Mouse (Mus musculus) large intestine, adult 2 months (tissue): ENCODE results near the gene Cdh13. TPM values are rescaled to one million over a fixed set of nuclear protein-coding genes. Genes with fewer than 3 reads are reported as not detected.

ENCODE experiments used
- DNase-seq: peaks from one replicate; pipeline ENCODE4 v3.0.0-alpha.2; 2012; ENCODE audit warnings: low read depth, low spot score
- WGBS: fragments of 180-500 bp; shearing (Covaris S2); methylation state at CpG from one replicate; pipeline ENCODE4 v1.1.7; 2018; 5-methylcytosine and 5-hydroxymethylcytosine counted together
- polyA plus RNA-seq: library from polyadenylated mRNA; depleted of rRNA; stranded (reverse); fragments of >200 nt; gene quantifications from 2 replicates; pipeline ENCODE4 v1.2.3, GENCODE M21; 2012; rRNA removed

The Cdh13 gene
- polyA plus RNA-seq, result 3.6 and 3.7 TPM in 2 replicates

- no peak for DNase-seq
- 3% methylated on average over 33 of the region's 33 CpGs for whole genome bisulfite sequencing
Observed at GRCm38 (mm10) chr8:118283600-118284111, at the start of gene Cdh13. Gene Cdh13, plus strand, starts transcription at chr8:118283733.

DNA sequence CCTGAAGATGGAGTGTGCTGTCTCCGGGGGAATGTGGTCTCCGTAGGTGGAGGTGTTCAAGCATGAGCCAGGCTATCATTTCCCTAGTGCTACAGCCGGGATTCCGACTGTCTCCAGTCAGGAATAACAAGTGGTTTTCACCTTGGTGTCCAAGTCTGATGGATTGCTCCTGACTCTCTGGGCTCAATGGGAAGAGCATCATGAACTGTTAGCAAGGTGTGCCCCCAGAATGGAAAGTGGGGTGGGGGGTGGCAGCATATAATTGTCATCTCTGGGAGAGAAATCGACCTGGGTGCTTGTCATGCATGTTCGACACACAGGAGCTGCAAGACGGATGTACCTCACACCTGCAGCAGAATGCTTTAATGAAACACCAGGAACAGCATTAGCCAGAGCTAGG lies 47.9 kb upstream of the Cdh13 start:
- 93% methylated on average over 7 of the region's 7 CpGs for WGBS
- no peak for DNase-seq

DNA sequence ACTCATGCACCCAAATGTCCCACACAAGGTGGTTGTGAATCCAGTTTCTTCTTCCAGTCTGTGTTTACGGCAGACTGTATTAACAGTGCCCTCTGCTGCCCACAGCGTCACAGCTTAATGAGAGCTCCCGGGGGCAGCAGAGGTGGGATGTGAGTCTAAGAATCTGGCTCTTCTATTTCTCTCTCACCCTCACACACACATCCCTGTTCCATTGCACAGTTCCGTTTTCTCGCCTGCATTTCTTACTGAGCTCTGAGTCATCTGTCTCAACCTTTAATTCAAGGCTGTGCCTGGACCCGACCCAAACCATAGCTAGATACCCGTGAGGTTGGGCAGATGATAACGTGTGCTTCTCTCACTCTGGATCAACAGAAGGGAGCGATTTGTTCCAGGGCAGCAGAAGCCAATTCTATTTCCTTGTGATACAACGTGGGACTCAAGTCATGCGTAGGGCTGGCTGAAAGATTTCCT lies 46.3 kb upstream of the Cdh13 start:
- no peak for DNase-seq
- 64% methylated on average over 11 of the region's 11 CpGs for WGBS

DNA sequence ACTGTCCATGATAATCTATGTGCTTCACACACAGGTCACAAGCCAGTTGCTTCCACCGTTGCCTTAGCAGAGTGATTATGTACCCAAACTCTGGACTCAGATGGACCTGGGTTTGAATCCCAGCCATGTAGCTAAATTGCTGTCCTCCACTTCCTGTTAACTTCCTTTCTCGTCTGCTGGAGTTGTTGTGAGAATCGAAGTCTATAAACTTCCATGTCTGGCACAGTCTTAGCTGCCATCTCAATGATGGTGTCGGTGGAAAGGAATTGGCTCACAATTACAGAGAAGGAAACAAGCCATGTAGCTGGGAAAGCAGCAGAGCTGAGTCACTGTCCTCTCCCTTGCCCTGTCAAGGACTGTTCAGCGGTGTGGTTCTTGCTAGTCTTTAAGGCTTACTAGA lies 45.4 kb upstream of the Cdh13 start:
- no peak for DNase-seq
- 65% methylated on average over 5 of the region's 5 CpGs for WGBS

DNA sequence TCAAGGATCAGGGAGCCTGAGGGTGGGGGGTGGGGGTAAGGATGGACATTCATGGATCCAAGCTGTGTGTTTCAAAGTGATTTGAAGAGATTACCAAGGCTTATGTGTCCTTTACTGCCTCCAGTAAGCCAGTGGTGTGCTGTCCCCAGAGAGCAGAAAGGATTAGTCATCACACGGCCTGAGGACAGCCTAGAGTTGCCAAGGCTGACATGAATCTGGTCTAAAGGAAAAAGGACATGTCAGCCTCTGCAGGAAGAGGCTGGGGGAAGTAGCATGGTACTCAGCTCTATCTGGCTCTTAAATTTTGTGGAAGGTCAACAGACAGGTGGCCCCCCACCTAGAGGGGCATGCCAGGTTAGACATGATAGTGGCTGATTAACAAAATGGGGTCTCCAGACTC lies 44.3 kb upstream of the Cdh13 start:
- DNase-seq, result no peak
- WGBS, result 61% methylated on average over 1 of the region's 1 CpGs

DNA sequence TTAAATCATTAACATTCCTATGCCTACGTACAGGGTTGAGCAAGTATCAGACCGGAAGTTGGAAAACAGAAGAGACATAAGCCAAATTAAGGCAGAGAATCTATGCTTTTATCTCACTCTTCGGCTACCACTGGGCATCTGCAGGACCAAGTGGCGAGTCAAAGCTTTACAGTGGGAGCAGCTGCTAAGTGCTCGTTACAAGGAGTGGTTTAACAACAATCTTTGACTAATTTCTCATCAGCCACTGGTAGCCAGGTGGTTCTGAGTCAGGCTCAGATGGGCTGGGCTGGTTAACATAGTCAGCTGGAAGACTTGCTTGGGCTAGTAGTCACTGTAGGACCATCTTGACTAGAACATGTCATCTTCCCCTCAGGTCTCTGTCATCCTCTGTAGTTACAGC lies 34.2 kb upstream of the Cdh13 start:
- DNase-seq, result no peak
- 62% methylated on average over 5 of the region's 5 CpGs for WGBS

GRCm38 (mm10) chr8:118249923-118250322 lies 33.6 kb upstream of the Cdh13 start:
- no peak for DNase-seq
- 86% methylated on average over 7 of the region's 7 CpGs for WGBS

GRCm38 (mm10) chr8:118263117-118263516 lies 20.4 kb upstream of the Cdh13 start:
- no peak for DNase-seq
- 41% methylated on average over 4 of the region's 4 CpGs for WGBS

- WGBS, result 50% methylated on average over 7 of the region's 7 CpGs
- DNase-seq, result no peak
Observed at GRCm38 (mm10) chr8:118270751-118271402, 12.7 kb upstream of the Cdh13 start.

- no peak for DNase-seq
- WGBS, result 93% methylated on average over 1 of the region's 1 CpGs
Observed at GRCm38 (mm10) chr8:118272493-118272892, 11.0 kb upstream of the Cdh13 start.

- 80% methylated on average over 9 of the region's 9 CpGs for WGBS
- no peak for DNase-seq
Observed at GRCm38 (mm10) chr8:118274243-118274642, 9.3 kb upstream of the Cdh13 start.

DNA sequence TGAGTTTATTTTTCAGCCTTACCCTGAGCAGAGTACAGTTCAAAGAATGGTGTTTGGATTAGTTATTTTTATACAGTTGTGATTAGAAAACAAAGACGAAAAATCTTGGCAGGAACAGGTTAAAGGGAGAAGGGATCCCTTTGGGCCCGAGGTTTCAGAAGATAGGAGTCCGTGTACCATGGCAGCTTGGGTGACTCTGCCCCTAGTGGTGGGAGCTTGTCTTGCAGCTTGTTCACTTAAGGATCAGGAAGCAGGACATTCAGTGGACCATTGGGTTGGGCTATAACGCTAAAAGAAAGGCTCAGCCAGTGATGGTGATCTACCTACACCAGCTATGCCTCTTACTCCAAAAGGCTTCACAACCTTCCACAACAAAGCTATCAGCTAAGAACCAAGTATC lies 8.8 kb upstream of the Cdh13 start:
- 7% methylated on average over 4 of the region's 4 CpGs for WGBS
- DNase-seq, result peak; percentile 27

DNA sequence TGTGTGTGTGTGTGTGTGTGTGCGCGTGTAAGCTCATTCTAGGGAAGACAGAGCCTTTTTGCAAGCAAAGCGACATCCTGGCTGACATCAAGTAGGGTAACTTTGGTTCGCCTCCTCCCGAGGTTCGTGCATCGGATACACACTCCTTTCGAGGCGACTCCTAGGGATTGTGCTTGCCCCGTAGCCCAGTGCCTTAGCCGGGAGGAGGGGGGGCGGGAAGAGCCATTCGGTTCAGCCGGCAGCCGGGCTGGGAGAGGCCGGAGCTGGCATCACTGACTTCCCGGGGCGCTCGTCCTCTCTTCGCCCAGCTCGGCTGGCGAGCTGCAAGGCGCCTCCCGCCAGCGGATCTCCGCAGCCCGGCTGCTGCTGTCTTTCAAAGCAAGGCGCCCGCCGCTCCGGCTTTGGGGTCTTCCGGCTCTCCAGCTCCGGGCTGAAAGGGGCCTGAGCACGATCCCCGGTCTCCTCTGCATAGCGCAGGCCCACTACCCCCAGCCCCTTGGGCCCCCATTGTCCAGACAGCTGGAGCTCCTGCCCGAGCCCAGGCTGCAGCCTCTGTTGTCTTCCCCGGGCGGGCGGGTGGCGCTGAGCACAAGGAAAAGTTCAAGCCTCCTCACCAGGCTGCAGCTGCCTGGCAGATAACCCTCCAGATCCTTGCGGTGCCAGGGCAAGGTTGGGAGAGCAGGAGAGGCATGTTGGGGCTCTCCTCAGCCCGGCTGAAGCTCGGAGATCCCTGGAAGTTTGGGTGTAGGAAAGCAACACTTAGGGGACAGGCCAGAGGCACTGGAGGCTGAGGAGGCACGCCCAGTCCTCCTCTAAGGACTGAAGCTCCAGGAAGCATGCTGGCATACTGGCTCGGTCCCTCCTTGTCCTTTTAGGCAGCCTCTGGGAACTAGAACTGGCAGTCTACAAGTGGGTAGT lies 838 bp downstream of the Cdh13 start:
- 2% methylated on average over 46 of the region's 46 CpGs for WGBS
- DNase-seq, result no peak

DNA sequence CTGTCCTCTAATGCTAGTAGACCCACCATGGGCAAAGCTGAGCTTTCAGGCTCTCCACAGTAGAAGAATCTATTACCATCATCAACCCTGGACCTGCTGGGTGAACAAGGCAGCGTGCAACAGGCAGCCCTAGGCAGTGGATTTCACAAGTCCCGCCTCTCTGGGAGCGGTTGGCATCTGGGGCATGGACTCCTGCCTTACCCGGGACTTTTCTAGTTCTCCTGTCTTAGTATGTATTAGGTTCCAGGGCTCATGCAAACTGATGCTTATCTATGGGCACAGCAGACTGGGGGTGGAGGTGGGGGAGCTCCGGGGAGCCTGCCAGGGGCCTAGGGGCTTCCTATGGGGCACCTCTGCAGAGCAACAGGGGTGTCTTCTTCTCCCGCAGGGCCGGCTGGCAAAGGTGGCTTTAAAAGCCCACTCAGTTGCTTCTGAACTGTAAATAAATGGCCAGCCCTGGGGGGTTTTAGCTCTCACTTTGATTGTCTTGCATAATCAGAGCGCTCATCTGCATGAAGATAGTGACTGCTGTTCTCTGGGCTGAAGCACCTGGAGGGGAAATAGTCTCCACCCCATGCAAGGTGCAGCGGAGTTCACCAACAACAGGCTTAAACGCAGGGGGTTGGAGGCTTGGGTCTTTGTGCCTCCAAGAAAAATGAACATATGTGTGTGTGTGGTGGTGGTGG lies 2.2 kb downstream of the Cdh13 start:
- DNase-seq, result no peak
- 40% methylated on average over 10 of the region's 10 CpGs for WGBS

- WGBS, result 19% methylated on average over 10 of the region's 10 CpGs
- no peak for DNase-seq
Observed at GRCm38 (mm10) chr8:118286282-118287180, 3.0 kb downstream of the Cdh13 start.

- no peak for DNase-seq
- 45% methylated on average over 9 of the region's 9 CpGs for WGBS
Observed at GRCm38 (mm10) chr8:118287496-118287895, 4.0 kb downstream of the Cdh13 start.

DNA sequence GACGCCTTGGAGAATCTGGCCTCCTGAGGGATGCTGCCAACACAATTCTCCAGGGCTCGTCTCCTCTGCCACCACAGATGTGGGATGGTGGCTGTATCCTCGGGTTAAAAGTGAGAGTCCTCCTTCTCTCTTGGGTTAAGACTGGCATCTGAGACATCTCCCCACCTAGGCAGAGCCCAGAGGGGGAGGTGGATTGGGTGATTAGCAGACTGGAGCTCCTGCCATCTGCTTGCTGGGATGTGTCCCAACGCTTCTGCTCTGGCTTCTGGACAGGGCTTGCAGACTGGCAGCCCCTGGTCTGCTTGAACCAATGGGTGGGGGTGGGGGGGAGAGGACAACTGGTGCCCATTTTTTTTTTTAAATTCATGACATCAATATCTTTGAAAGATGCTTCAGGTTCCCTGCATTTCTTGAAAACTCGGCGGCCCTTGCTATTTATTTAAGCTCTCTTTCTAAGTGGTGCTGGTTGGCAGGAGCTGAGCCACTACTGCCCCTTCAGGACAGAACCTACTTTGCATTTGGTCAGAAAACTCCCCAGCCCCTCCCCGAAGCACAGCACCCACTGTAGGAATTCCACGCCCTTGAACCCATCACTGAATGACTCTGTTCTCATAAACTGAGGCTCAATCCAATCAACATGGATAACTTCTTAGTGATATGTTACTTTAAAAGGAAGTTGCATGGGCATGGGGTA lies 4.9 kb downstream of the Cdh13 start:
- no peak for DNase-seq
- 67% methylated on average over 8 of the region's 8 CpGs for WGBS

DNA sequence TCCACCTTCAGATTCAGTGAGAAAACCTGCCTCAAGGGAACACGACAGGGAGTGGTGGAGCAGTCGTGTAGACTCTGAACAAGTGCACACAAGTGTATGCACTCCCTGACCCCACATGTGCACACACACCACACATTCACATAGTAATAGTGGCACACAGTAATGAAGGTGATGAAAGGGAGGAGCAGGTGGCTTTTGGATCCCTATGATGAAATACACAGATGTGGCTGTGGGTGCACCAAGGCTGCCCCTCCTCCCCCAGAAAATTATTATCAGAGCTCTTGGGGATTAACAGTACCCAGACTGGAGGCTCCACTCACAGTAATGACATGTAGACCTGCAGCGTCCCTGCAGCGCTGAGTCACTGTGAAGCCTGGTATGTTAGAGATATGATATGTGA lies 5.6 kb downstream of the Cdh13 start:
- DNase-seq, result no peak
- WGBS, result 87% methylated on average over 4 of the region's 4 CpGs

DNA sequence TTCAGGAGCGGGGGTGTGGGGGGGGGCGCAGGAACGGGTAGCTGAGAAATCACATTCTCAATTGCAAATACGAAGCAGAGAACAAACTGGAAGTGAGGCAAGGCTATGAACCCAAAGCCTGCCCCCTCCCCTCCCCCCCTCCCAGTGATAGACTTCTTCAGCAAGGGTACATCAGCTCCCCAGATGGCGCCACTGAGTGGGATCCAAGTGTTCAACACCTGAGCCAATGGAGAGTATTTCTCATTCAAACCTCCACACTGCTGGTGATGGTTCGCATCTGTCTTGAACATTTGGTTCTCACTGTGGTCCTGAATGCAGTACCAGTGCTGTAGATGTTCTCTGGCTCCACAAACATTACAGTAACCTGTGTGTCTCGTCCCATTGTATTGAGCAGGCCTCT lies 6.0 kb downstream of the Cdh13 start:
- WGBS, result 80% methylated on average over 7 of the region's 7 CpGs
- no peak for DNase-seq
